Mouse (Mus musculus) spleen, embryonic (tissue): ENCODE measurements around the gene Gm13128.
"Not testable (repeated sequence)": the region's sequence is repeated elsewhere in the genome, so short reads cannot be mapped to it uniquely, and the experiment has no call there.

Experiments
- CTCF ChIA-PET: fragments of 350-600 bp; sonication (Branson Sonifier 250); formaldehyde crosslinking; loops from one replicate; lab custom pipeline; 2022; lab: Charles Lee

Gm13128 gene

DNA sequence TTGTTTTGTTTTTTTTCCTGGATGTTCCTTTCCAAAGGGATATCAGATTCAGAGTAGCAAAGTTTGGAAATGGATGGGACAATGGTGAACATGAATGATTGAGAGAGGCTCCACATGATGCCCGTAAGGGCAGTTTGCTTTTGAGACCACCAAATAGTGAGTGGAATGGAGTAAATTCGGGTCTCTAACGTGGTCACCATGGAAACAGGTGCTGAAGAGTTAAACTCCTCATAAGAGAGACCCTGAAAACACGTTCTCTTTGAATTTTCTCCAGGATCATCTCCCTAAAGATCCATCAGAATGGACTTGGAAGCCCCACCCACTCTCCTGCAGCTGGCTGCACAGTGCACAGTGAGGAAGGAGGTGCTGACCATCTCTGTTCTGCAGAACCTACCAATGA, at the start of gene Gm13128:
Gene Gm13128 (plus strand): TSS at position 301 of the 400 bp plus-strand sequence.
- CTCF ChIA-PET = not testable (repeated sequence)

DNA sequence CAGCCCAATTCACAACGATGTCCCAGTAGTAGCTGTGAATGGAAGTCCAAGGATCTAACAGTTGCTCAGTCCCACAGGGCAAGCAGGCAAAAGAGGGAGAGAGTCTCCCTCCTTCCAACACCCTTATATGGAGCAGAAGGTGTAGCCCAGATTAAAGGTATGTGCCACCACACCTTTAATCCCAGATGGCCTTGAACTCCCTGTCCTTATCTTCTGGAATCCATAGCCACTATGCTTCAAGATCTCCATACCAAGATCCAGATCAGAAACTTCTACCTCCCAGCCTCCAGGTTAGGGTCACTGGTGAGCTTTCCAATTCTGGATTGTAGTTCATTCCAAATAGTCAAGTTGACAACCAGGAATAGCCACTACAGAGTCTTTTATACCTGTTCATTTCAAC, 49.7 kb upstream of the Gm13128 start, which contains the start of gene Pramel5:
Gene Pramel5 (minus strand): TSS at position 101 of the 400 bp plus-strand sequence.
- CTCF ChIA-PET = not testable (repeated sequence)

DNA sequence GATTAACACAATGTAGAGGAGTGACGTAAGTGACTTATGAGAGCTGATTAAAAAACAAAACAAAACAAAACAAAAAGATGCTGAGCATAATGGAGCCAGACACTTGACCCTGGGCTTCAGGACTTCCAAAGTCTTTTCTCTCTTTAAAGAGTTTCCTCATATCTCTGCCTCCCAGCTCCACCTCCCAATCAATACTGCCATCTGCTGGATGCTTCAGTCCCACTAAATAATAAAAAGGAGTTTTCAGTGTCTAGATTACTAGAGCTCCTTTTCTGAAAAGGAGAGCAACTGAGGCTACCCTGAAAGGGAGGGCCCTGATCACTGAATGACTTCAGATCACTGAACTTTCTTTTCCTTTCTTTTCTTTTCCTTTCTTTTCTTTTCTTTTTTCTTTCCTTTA, 30.6 kb upstream of the Gm13128 start:
- CTCF ChIA-PET = not testable (repeated sequence)

DNA sequence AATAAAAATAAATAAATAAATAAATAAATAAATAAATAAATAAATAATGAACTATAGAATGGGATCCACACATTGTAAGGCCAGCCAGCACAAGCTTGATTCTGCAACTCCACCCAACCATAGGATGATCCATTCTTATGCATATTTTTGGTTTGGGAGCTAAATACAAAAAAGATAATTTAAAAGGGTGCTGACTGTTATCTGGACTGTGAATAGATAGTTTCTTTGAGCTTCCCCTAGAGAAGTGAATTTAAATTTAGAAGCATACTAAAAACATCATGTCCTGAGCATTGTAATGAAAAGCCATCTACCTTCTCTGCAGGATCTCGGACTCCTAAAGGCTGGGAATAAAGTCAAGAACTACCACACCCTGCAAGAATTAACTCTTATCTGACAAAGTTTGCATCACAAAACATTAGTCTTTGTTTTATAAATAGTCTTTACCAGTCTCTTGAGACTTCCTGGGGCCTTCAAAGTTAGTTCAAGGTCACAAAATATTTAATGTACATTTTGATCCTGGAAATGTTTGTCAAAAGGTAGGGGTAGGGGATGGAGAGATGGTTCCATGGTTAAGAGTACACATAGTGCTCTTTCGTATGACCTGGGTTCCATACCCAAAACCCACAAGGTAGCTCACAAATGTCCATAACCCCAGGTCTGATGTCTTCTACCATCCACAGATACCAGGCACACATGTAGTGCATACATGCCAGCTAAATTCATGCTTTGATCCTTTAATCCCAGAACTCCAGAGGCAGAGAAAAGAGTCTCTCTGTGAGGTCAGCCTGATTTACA, 17.2 kb upstream of the Gm13128 start:
- CTCF ChIA-PET = not testable (repeated sequence)

DNA sequence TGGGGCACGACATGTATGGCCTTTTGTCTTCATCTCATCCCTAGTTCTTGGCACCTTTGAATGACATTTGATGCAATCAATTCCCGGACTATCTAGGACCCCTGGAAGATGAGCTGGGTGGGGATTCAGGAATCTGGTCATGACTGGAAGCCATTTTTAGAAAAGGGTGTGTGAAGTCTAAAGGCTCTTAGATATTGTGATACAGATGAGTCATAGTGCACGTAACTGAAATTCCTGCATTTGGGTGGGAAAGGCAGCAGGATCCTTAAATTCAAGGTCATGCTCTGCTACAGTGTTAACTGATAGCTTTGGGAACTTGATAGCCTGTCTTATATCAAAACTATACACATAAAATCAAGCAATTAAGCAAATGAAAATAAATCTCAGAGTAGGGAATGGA, 5.8 kb downstream of the Gm13128 start:
- CTCF ChIA-PET = not testable (repeated sequence)

DNA sequence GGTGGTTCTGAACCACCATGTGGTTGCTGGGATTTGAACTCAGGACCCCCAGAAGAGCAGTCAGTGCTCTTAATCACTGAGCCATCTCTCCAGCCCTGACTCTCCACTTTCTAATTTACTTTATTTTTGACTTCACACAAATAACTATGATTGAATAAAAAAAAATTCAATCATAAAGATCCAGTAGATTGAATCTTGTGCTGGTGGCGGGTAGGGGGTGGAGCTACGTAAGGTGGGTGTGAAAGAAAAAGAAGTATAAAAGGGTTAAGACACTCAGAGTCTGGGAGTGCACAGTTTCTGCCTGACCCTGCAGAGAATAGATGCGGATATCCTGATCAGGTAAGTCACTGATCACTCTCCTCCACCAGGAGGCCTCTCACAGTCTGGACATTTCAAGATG, 27.6 kb downstream of the Gm13128 start, which contains the start of gene Gm13119:
Gene Gm13119 (plus strand): TSS at position 301 of the 400 bp plus-strand sequence.
- CTCF ChIA-PET = not testable (repeated sequence)

DNA sequence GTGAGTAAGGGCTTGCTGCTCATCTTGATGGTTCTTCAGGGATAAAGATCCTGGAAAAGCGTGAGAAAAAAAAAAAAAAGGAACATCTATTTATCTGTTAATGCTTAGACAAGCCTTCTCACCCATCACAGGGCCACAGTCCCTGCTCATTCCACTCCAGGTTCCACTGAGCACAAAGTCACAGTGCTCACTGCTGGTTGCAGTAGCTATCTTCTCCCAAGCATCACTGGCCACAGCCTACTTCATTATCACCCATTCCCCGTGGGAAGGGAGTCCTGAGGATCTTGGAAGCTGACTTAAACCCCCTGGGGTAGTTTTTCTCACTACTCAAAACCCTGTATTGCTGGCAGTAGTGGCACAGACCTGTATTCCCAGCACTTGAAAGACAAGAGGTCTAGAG, 47.9 kb downstream of the Gm13128 start, which contains the start of gene Pramef20:
Gene Pramef20 (minus strand): TSS at position 23 of the 400 bp plus-strand sequence.
- CTCF ChIA-PET = interaction anchor here (0.5 kb wide), 1 partner anchor 1747 kb away, joined by 6 read pairs; no protein-coding TSS in a partner anchor
